Mouse (Mus musculus): ENCODE measurements around the gene Gm20920. TPM values are rescaled to one million over a fixed set of nuclear protein-coding genes. Genes with fewer than 3 reads are reported as not detected.
"Not testable (repeated sequence)": the region's sequence is repeated elsewhere in the genome, so short reads cannot be mapped to it uniquely, and the experiment has no call there.

The Gm20920 gene
- not detected in 2 replicates for total RNA-seq (2015)
- not detected in 2 replicates for total RNA-seq (2017)

GRCm38 (mm10) chrY:51851820-51852219, at the start of gene Gm20920:
Gene Gm20920 (plus strand): TSS chrY:51852120.
- ATAC-seq (replicated peaks; ENCODE audit: poor library complexity): not testable (repeated sequence)
